Mouse (Mus musculus): Measurements from ENCODE around the gene Cyp2c55. TPM values are rescaled to one million over a fixed set of nuclear protein-coding genes. Genes with fewer than 3 reads are reported as not detected.
A peak's percentile ranks its signal among the peaks of the same experiment; 100 is the strongest.

Cyp2c55 gene
- total RNA-seq (2021) (not detected), polyA plus RNA-seq (2012; rRNA removed) (not detected in 2 replicates)
- long read RNA-seq: 0 reads

DNA sequence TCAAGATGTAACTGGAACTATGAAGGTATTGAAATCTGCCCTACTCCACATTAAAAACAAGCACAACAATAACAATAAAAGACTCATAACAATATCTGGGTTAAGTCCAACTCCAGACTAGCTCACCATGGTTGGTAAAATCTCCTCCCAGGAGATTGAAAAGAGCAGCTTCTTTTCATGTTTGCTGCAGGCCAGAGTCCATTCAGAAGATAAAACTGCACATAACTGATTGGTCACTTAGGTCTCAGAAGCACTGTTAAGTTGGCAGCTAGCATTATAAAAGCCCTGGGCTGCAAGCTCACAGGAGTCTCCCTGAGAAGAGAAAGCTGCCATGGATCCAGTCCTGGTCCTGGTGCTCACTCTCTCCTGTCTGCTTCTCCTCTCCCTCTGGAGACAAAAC, at the start of gene Cyp2c55:
Gene Cyp2c55, plus strand, starts transcription at position 305 of the 400 bp plus-strand sequence.
- Histone ChIP-seq H3K4me3 (no peak within 1 kb of the TSS), H3K27me3 (ENCODE audit: control insufficient read depth, insufficient read depth, low read length) (no peaks in the 10 kb centered on the region), H3K27ac (no peak within 1 kb of the TSS), H3K36me3 (ENCODE audit: control insufficient read depth, insufficient read depth, low read length) (no peaks in the 10 kb centered on the region), H3K79me2 (replicated peaks; ENCODE audit: control insufficient read depth, insufficient read depth, low read length) (no peaks in the 10 kb centered on the region), H3K4me1 (ENCODE audit: control insufficient read depth, insufficient read depth, low read length) (no peaks in the 10 kb centered on the region), H3K9ac (ENCODE audit: low read depth, low read length) (no peak within 1 kb of the TSS)
- intact Hi-C loops (cut with DNase I): no loop called here
- no peak for DNase-seq
- TF ChIP-seq EP300 (IDR thresholded peaks at IDR 0.05; ENCODE audit: insufficient read depth, low read depth, low read length) (no peak), POLR2A (IDR thresholded peaks at IDR 0.05; ENCODE audit: insufficient read depth, low read depth, low read length) (no peak), CTCF (IDR thresholded peaks at IDR 0.05) (no peak)

DNA sequence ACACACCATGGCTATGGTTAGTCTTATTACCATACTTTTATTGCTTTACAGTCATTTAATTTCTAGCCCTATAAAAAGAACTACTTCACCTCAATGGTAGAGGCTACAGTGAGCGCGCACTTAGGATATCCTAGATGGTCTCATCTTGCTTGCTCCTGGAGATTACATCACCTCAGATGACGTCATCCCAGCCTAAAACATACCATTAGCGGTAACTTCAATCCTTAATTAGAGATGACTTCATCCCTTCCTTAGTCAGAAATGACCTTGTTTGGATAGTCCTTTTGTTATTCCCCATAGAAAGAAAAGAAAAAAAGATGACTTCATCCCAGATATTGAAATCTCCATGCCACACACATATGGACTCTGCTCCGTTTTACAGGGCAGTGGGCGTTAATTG, 36.1 kb upstream of the Cyp2c55 start:
- DNase-seq: no peak
- Histone ChIP-seq H3K4me3 (no peak overlapping the region), H3K4me1 (ENCODE audit: control insufficient read depth, insufficient read depth, low read length) (no peaks in the 10 kb centered on the region), H3K27ac (no peak overlapping the region), H3K27me3 (ENCODE audit: control insufficient read depth, insufficient read depth, low read length) (no peaks in the 10 kb centered on the region), H3K9ac (ENCODE audit: low read depth, low read length) (no peak overlapping the region), H3K79me2 (replicated peaks; ENCODE audit: control insufficient read depth, insufficient read depth, low read length) (no peaks in the 10 kb centered on the region), H3K36me3 (ENCODE audit: control insufficient read depth, insufficient read depth, low read length) (no peaks in the 10 kb centered on the region)
- WGBS: 38% methylated on average over 6 of the region's 6 CpGs
- intact Hi-C loops (cut with DNase I): no loop called here
- no peak for TF ChIP-seq EP300 (IDR thresholded peaks at IDR 0.05; ENCODE audit: insufficient read depth, low read depth, low read length)

DNA sequence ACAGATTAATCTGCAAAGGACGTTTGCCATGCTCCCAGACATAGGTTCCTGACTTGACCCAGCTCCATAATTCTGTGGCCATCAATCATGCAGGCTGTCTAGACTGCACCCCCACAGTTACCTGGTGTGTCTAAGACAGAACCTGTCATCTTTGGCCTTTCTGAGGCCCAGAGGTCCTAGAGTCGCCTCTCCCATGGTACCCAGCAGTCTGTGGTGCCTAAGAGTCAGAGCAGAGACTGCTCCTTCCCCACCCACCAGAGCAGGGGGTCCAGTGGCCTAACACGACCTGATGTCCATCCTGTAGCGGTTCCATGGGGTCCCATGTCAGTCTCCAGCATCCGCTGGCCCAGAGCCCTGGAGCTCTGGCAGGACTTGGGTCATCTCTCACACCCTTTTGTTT, 34.2 kb upstream of the Cyp2c55 start:
- Histone ChIP-seq H3K27me3 (ENCODE audit: control insufficient read depth, insufficient read depth, low read length) (no peaks in the 10 kb centered on the region), H3K9ac (ENCODE audit: low read depth, low read length) (no peak overlapping the region), H3K79me2 (replicated peaks; ENCODE audit: control insufficient read depth, insufficient read depth, low read length) (no peaks in the 10 kb centered on the region), H3K4me3 (no peak overlapping the region), H3K4me1 (ENCODE audit: control insufficient read depth, insufficient read depth, low read length) (no peaks in the 10 kb centered on the region), H3K27ac (no peak overlapping the region), H3K36me3 (ENCODE audit: control insufficient read depth, insufficient read depth, low read length) (no peaks in the 10 kb centered on the region)
- DNase-seq: no peak
- no peak for TF ChIP-seq POLR2A (IDR thresholded peaks at IDR 0.05; ENCODE audit: insufficient read depth, low read depth, low read length)
- no peak for TF ChIP-seq EP300 (IDR thresholded peaks at IDR 0.05; ENCODE audit: insufficient read depth, low read depth, low read length)
- no peak for TF ChIP-seq CTCF (IDR thresholded peaks at IDR 0.05)
- intact Hi-C loops (cut with DNase I): no loop called here
- 81% methylated on average over 5 of the region's 5 CpGs for WGBS

DNA sequence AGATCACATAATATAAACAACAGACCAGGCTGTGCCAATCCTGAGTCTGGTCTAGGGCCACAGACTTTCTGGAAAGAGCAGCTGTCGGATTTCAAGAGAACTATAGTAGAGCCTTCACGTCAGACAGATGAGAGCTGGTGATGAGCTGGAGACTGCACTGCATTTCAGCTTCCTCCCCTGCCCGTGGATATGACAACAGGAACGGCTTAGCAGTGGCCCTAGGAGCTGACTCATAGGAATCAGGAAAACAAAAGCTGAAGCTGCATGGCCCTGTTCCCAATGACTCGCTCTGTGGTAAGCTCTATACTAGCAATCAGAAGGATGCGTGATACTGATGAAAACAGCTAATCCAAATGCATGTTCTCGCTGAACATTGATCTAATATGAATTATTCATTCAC, 33.2 kb upstream of the Cyp2c55 start:
- 35% methylated on average over 7 of the region's 7 CpGs for WGBS
- intact Hi-C loops (cut with DNase I): no loop called here

DNA sequence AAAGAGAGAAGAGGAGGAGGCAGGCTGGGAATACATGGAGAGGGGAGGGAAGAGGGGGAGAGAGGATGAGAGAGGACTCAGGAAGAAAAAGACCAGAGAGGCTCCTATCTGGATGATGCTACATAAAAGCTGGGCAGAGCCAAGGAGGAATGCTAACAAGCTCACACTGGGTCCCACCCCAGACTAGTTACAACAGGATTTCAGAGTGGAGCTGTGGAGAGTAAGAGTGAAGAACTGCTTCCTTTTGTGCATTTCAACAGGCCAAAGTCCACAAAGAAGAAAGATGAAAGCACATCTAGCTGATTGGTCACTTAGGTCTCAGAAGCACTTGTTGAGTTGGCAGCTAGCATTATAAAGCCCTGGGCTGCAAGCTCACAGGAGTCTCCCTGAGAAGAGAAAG, 30.6 kb upstream of the Cyp2c55 start:
- DNase-seq: no peak
- no peak overlapping the region for H3K9ac ChIP-seq (ENCODE audit: low read depth, low read length)
- TF ChIP-seq CTCF (IDR thresholded peaks at IDR 0.05) (no peak), POLR2A (IDR thresholded peaks at IDR 0.05; ENCODE audit: insufficient read depth, low read depth, low read length) (no peak), EP300 (IDR thresholded peaks at IDR 0.05; ENCODE audit: insufficient read depth, low read depth, low read length) (no peak)
- H3K27ac ChIP-seq: no peak overlapping the region
- no peaks in the 10 kb centered on the region for H3K27me3 ChIP-seq (ENCODE audit: control insufficient read depth, insufficient read depth, low read length)
- no peaks in the 10 kb centered on the region for H3K79me2 ChIP-seq (replicated peaks; ENCODE audit: control insufficient read depth, insufficient read depth, low read length)
- no peaks in the 10 kb centered on the region for H3K36me3 ChIP-seq (ENCODE audit: control insufficient read depth, insufficient read depth, low read length)
- H3K4me1 ChIP-seq (ENCODE audit: control insufficient read depth, insufficient read depth, low read length): no peaks in the 10 kb centered on the region
- no peak overlapping the region for H3K4me3 ChIP-seq
- intact Hi-C loops (cut with DNase I): no loop called here

More for the DNA sequence above, 33.2 kb upstream of the Cyp2c55 start:
- TF ChIP-seq CTCF (IDR thresholded peaks at IDR 0.05) (no peak), POLR2A (IDR thresholded peaks at IDR 0.05; ENCODE audit: insufficient read depth, low read depth, low read length) (no peak), EP300 (IDR thresholded peaks at IDR 0.05; ENCODE audit: insufficient read depth, low read depth, low read length) (no peak)
- H3K27ac ChIP-seq: no peak overlapping the region
- no peak overlapping the region for H3K9ac ChIP-seq (ENCODE audit: low read depth, low read length)
- DNase-seq: no peak
- no peaks in the 10 kb centered on the region for H3K36me3 ChIP-seq (ENCODE audit: control insufficient read depth, insufficient read depth, low read length)
- no peak overlapping the region for H3K4me3 ChIP-seq
- H3K27me3 ChIP-seq (ENCODE audit: control insufficient read depth, insufficient read depth, low read length): no peaks in the 10 kb centered on the region
- no peaks in the 10 kb centered on the region for H3K79me2 ChIP-seq (replicated peaks; ENCODE audit: control insufficient read depth, insufficient read depth, low read length)
- no peaks in the 10 kb centered on the region for H3K4me1 ChIP-seq (ENCODE audit: control insufficient read depth, insufficient read depth, low read length)

DNA sequence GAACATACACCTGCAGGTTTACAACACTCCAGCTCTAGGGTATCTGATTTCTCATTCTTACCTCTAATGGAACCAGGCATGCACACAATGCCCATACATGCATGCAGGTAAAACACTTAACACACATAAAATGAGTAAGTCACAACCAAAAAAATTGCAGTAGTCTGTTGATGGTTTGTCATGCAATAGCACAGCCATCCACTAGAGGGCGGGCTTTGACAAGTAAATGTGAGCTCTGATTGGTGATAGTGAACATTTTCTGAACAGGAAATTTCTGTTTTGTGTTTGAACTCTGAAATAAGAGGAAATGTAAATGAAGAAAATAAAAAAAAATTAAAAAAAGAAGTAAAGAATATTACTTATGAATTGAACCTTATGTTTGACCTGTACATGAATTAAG, 24.9 kb upstream of the Cyp2c55 start:
- intact Hi-C loops (cut with DNase I): loop anchor here (1.0 kb wide), 1 partner anchor 1243 kb away; no protein-coding TSS in a partner anchor
- TF ChIP-seq CTCF (IDR thresholded peaks at IDR 0.05) (peak; percentile 97), EP300 (IDR thresholded peaks at IDR 0.05; ENCODE audit: insufficient read depth, low read depth, low read length) (no peak)
- H3K27me3 ChIP-seq (ENCODE audit: control insufficient read depth, insufficient read depth, low read length): no peaks in the 10 kb centered on the region
- H3K36me3 ChIP-seq (ENCODE audit: control insufficient read depth, insufficient read depth, low read length): no peaks in the 10 kb centered on the region
- H3K4me3 ChIP-seq: no peak overlapping the region
- no peaks in the 10 kb centered on the region for H3K4me1 ChIP-seq (ENCODE audit: control insufficient read depth, insufficient read depth, low read length)
- no peaks in the 10 kb centered on the region for H3K79me2 ChIP-seq (replicated peaks; ENCODE audit: control insufficient read depth, insufficient read depth, low read length)
- DNase-seq: peak; percentile 20 to 66
- no peak overlapping the region for H3K9ac ChIP-seq (ENCODE audit: low read depth, low read length)
- 0% methylated on average over 1 of the region's 1 CpGs for WGBS
- no peak overlapping the region for H3K27ac ChIP-seq

Measured in heart, adult 2 months (tissue).